Mouse (Mus musculus) heart, postnatal 0 days (tissue): ENCODE data around the gene Cdon.

Source experiments
- CTCF ChIP-seq: IDR thresholded peaks from 2 replicates; pipeline ENCODE4 v1.5.1; 2016; ENCODE audit warnings: antibody characterized with exemption, control low read depth, low read depth
- EP300 ChIP-seq: IDR thresholded peaks from 2 replicates; pipeline ENCODE4 v1.6.1; 2016; ENCODE audit warnings: antibody characterized with exemption, low read depth

DNA sequence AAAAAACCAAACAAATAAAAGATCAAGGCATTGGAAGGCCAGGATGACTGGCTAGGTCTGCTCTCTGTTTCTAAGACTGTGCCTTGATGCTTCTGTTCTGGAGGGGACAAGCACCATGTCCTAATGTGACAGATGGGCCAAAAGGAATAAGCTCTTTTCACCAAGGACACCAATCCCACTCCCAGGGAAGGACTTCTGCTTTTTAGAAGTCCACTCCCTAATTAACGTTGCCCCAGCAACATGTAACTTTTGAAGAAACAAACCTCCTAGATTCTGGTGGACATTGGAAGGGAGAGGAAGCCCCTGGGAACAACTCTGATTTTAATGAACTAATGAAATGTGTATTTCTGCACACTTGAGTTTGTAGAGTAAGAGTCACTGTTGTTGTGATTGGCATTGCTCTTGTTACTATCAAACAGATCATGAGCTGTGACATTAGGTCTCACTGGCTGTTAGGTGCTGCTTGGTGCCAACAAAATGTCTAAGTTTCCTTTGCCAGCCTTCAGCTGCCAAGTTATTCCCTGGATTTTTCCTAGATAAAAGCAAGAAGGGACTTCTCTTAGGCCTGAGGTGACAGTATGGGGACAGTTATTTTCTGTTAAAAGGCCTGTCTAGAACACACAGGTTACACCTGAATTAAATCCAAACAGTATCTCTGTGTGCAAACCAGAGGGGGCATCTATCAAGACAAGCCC, 102.0 kb downstream of the Cdon start:
- TF ChIP-seq EP300 (no peak), CTCF (no peak)
